Mouse (Mus musculus) heart, postnatal 0 days (tissue): Measurements from ENCODE around the gene Gnl3. TPM values are rescaled to one million over a fixed set of nuclear protein-coding genes. Genes with fewer than 3 reads are reported as not detected.

ENCODE experiments used
- ATAC-seq: fragments of 200-750 bp; cut with Nextera tagmentation; 2 replicates; pipeline ENCODE4 v1.8.0; 2017; ENCODE audit warnings: low read depth, moderate number of reproducible peaks, moderate library complexity; ENCODE audit not compliant: insufficient read depth
- DNase-seq: peaks from one replicate; pipeline ENCODE4 v3.0.0-alpha.2; 2016; ENCODE audit warnings: low spot score
- H3K27ac ChIP-seq: fragments of 300-500 bp; sonication (generic); 2 replicates; pipeline ENCODE4 v1.5.1; 2014; ENCODE audit warnings: low read depth, mild to moderate bottlenecking
- H3K27me3 ChIP-seq: fragments of 300-500 bp; sonication (generic); 2 replicates; pipeline ENCODE4 v1.6.1; 2014; ENCODE audit warnings: low read length, mixed read lengths; ENCODE audit not compliant: control insufficient read depth, insufficient read depth
- H3K36me3 ChIP-seq: fragments of 300-500 bp; sonication (generic); replicated peaks from 2 replicates; pipeline ENCODE4 v1.6.1; 2014; ENCODE audit warnings: low read length, mixed read lengths; ENCODE audit not compliant: control insufficient read depth, insufficient read depth
- H3K4me1 ChIP-seq: fragments of 300-500 bp; sonication (generic); 2 replicates; pipeline ENCODE4 v1.6.1; 2014; ENCODE audit warnings: antibody characterized with exemption; ENCODE audit not compliant: control insufficient read depth, insufficient read depth
- H3K4me2 ChIP-seq: fragments of 300-500 bp; sonication (generic); 2 replicates; pipeline ENCODE4 v1.6.1; 2014; ENCODE audit warnings: low read depth, mild to moderate bottlenecking, low read length, moderate library complexity
- H3K4me3 ChIP-seq: fragments of 300-500 bp; sonication (generic); 2 replicates; pipeline ENCODE4 v1.5.1; 2014; ENCODE audit warnings: low read depth, low read length
- H3K9ac ChIP-seq: fragments of 300-500 bp; sonication (generic); replicated peaks from 2 replicates; pipeline ENCODE4 v1.6.1; 2014; ENCODE audit warnings: low read depth, low read length, mixed read lengths
- H3K9me3 ChIP-seq: fragments of 300-500 bp; sonication (generic); replicated peaks from 2 replicates; pipeline ENCODE4 v1.6.1; 2016; ENCODE audit warnings: low read length; ENCODE audit not compliant: control insufficient read depth
- CTCF ChIP-seq: IDR thresholded peaks from 2 replicates; pipeline ENCODE4 v1.5.1; 2016; ENCODE audit warnings: antibody characterized with exemption, control low read depth, low read depth
- EP300 ChIP-seq: IDR thresholded peaks from 2 replicates; pipeline ENCODE4 v1.6.1; 2016; ENCODE audit warnings: antibody characterized with exemption, low read depth
- WGBS: fragments of 180-500 bp; shearing (Covaris S2); extraction: QIAGEN DNeasy Blood & Tissue Kit; methylation state at CpG from one replicate; pipeline ENCODE4 v1.1.7; 2014; 5-methylcytosine and 5-hydroxymethylcytosine counted together
- polyA plus RNA-seq: library from polyadenylated mRNA; unstranded; fragments of >200 nt; fragmentation: Nextera tagmentation; extraction: Ambion mirVana; gene quantifications from 2 replicates; pipeline ENCODE4 v1.2.1, GENCODE M21; 2015
- total RNA-seq: library from RNA; depleted of rRNA; stranded (reverse); fragments of >200 nt; gene quantifications from 2 replicates; pipeline ENCODE4 v1.2.3, GENCODE M21; 2014; ENCODE audit warnings: low replicate concordance; rRNA removed

The Gnl3 gene
- 30.5 and 45.8 TPM in 2 replicates for total RNA-seq
- 30.7 and 37.3 TPM in 2 replicates for polyA plus RNA-seq

GRCm38 (mm10) chr14:31018860-31019291 lies at the start of gene Gnl3, which contains the start of gene Pbrm1:
Gnl3 (minus strand) TSS chr14:31019152.
Pbrm1 (plus strand) TSS chr14:31019138.
- Histone ChIP-seq H3K27ac (peak within 1 kb of the TSS; percentile 99), H3K4me1 (peaks cover 19% of the 10 kb centered on the region), H3K9ac (peak within 1 kb of the TSS; percentile 96), H3K36me3 (peaks cover 42% of the 10 kb centered on the region), H3K4me3 (peak within 1 kb of the TSS; percentile 76), H3K27me3 (no peaks in the 10 kb centered on the region), H3K4me2 (peak within 1 kb of the TSS; percentile 91), H3K9me3 (no peaks in the 10 kb centered on the region)
- peak; percentile 96 for DNase-seq
- peak; percentile 24; the same call in 1 of the 2 replicates for TF ChIP-seq CTCF
- no peak for TF ChIP-seq EP300
- ATAC-seq = peak; percentile 90
- 0% methylated on average over 40 of the region's 53 CpGs for WGBS

- H3K9me3 ChIP-seq = no peaks in the 10 kb centered on the region
- H3K4me1 ChIP-seq = no peaks in the 10 kb centered on the region
- 18% methylated on average over 1 of the region's 1 CpGs for WGBS
- peak; percentile 20 for DNase-seq
- ATAC-seq = no peak
- H3K9ac ChIP-seq = no peak overlapping the region
- H3K27me3 ChIP-seq = no peaks in the 10 kb centered on the region
- H3K36me3 ChIP-seq = peaks cover 75% of the 10 kb centered on the region
- peak; percentile 35 for TF ChIP-seq CTCF
- TF ChIP-seq EP300 = no peak
- no peak overlapping the region for H3K4me2 ChIP-seq
- H3K4me3 ChIP-seq = no peak overlapping the region
- no peak overlapping the region for H3K27ac ChIP-seq
Observed at GRCm38 (mm10) chr14:31062277-31062676, 43.3 kb upstream of the Gnl3 start.

- TF ChIP-seq CTCF (no peak), EP300 (no peak)
- WGBS = 92% methylated on average over 1 of the region's 1 CpGs
- Histone ChIP-seq H3K4me2 (no peak overlapping the region), H3K36me3 (peaks cover 75% of the 10 kb centered on the region), H3K27ac (no peak overlapping the region), H3K4me1 (no peaks in the 10 kb centered on the region), H3K9ac (no peak overlapping the region), H3K9me3 (no peaks in the 10 kb centered on the region), H3K4me3 (no peak overlapping the region), H3K27me3 (no peaks in the 10 kb centered on the region)
- ATAC-seq (no peak), DNase-seq (no peak)
Observed at GRCm38 (mm10) chr14:31045817-31046216, 26.9 kb upstream of the Gnl3 start.

- TF ChIP-seq CTCF (no peak), EP300 (no peak)
Observed at GRCm38 (mm10) chr14:31045296-31045695, 26.3 kb upstream of the Gnl3 start.

GRCm38 (mm10) chr14:31025785-31026184 lies 6.8 kb upstream of the Gnl3 start:
- WGBS = 76% methylated on average over 3 of the region's 3 CpGs
- H3K9me3 ChIP-seq = no peaks in the 10 kb centered on the region

More at GRCm38 (mm10) chr14:31045296-31045695, 26.3 kb upstream of the Gnl3 start:
- Histone ChIP-seq H3K36me3 (peaks cover 69% of the 10 kb centered on the region), H3K9me3 (no peaks in the 10 kb centered on the region), H3K27me3 (no peaks in the 10 kb centered on the region), H3K4me2 (no peak overlapping the region), H3K27ac (no peak overlapping the region), H3K9ac (no peak overlapping the region), H3K4me3 (no peak overlapping the region), H3K4me1 (no peaks in the 10 kb centered on the region)
- DNase-seq = no peak
- no peak for ATAC-seq
- 89% methylated on average over 5 of the region's 5 CpGs for WGBS

GRCm38 (mm10) chr14:31022579-31022978 lies 3.6 kb upstream of the Gnl3 start:
- Histone ChIP-seq H3K27me3 (no peaks in the 10 kb centered on the region), H3K9me3 (no peaks in the 10 kb centered on the region), H3K27ac (no peak overlapping the region), H3K4me3 (no peak overlapping the region), H3K4me2 (no peak overlapping the region), H3K36me3 (peaks cover 34% of the 10 kb centered on the region), H3K9ac (no peak overlapping the region), H3K4me1 (peaks cover 19% of the 10 kb centered on the region)
- ATAC-seq = no peak
- TF ChIP-seq EP300 = no peak
- TF ChIP-seq CTCF = no peak
- 17% methylated on average over 1 of the region's 1 CpGs for WGBS
- no peak for DNase-seq

More at GRCm38 (mm10) chr14:31025785-31026184, 6.8 kb upstream of the Gnl3 start:
- Histone ChIP-seq H3K4me3 (no peak overlapping the region), H3K27ac (no peak overlapping the region), H3K4me1 (0 out of 2 replicates have a peak, but pooled peaks cover under 1% of the 10 kb centered on the region), H3K36me3 (peaks cover 61% of the 10 kb centered on the region), H3K9ac (no peak overlapping the region), H3K4me2 (no peak overlapping the region), H3K27me3 (no peaks in the 10 kb centered on the region)
- ATAC-seq = no peak
- TF ChIP-seq EP300 (no peak), CTCF (peak; percentile 28; the same call in 1 of the 2 replicates)
- no peak for DNase-seq
